Mouse (Mus musculus): Measurements from ENCODE around the gene Aph1a.
"Not testable (repeated sequence)": the region's sequence is repeated elsewhere in the genome, so short reads cannot be mapped to it uniquely, and the experiment has no call there.

Aph1a gene

DNA sequence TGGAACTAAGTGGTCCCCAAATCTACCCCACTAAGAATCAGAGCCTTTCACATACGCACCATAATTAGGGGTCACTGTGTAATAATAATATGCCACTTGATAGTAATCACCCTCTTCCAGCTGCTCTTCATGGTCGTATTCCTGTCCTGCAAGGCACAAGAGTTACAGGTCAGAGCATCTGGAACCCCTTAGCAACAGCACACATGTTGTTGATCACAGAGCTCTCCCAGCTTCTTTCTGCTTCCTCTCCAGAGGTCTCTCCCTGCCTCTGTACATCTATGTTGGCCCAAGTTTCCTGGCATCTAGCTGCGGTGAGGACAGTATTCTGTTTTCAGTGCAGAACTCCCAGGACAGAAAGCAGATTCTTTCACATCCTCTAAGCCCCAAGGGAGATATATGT lies 4.1 kb upstream of the Aph1a start:
- no peak for DNase-seq

DNA sequence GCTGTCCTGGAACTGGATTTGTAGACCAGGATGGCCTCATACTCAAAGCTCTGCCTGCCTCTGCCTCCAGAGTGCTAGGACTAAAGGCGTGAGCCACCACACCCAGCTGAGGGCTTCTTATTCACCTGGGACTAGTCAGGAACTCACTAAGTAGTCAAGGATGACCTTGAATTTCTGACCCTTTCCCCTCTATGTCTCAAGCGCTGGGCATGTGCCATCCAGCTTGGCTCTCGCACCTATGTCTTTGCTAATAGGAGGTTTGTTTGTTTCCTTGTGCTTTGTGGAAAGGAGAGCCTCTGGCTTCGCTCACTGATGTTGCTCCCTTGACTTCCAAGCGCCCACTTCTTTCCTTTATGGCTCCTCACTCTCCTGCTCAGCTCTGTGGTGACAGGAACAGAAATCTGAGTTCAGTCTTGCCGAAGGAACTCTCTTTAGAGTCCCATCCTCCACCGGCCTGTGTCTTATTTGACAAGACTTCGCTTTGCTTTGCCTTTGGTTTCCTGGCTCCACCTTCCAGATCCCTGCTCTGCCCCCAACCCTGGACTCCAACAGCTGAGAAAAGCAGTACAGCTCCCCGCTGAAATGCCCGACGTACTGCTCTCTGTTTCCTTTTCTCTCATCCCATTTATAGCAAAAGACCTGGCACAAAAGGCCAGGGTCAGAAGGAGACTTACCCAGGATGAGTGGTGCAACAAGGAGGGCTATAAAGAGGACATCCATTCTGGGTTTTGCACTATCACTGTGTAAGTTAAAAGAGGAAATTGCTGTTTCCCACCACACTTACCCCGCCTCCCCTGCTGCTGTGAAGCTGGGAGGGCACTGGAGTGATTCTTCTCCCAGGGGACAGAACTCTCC lies 2.3 kb upstream of the Aph1a start, which contains the start of gene BC028528:
Gene BC028528, minus strand, starts transcription at position 795 of the 855 bp plus-strand sequence.
- DNase-seq, result no peak

DNA sequence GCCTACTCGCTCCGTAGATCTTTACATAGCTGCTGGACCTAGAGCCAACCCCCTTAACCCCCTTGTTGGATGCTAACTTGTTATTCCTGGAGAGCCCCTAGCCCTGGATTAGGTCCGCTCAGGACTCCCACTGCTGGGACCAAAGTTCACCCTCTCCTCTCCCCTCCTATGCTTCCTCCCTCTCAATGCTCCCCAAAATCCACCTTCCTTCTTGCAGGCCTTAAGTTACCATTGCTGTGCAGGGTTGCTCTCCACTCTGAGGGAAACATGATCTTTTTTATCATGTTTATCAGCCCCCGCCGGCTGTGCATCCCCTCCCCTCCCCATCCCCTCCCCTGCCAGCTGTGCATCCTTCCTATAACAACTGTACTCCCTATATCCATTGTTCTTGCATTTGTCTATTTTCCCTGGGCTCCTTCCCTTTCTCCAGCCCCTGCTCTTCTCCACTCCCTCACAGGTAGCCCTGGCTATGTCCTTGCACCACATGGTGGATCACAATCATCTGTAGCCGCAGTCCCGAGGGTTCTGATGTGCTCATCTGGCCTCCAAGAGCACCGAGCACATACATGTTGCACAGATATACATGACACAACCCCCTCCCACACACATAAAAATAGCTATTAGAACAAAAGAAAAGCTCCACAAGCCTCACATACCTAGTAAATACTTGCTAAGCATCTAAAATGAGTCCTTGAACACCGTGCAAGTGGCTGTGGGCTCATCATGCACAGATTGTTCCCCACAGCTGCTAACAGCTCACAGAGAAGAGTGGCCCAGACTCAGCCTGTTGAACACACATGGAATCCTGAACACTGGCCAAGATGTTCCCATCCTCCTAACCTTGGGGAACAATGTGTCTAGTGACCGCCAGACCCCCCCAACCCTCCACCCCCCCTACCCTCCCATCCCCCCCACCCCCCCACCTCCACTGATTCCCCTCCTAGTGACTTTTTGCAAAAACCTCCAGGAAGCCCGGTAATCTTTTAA lies 1.4 kb upstream of the Aph1a start:
- DNase-seq, result no peak

- no peak for DNase-seq
These were observed 643 bp upstream of the Aph1a start for GRCm38 (mm10) chr3:95893126-95893525.

GRCm38 (mm10) chr3:95894317-95895160 lies 770 bp downstream of the Aph1a start:
- peak; percentile 61 to 65 for DNase-seq

DNA sequence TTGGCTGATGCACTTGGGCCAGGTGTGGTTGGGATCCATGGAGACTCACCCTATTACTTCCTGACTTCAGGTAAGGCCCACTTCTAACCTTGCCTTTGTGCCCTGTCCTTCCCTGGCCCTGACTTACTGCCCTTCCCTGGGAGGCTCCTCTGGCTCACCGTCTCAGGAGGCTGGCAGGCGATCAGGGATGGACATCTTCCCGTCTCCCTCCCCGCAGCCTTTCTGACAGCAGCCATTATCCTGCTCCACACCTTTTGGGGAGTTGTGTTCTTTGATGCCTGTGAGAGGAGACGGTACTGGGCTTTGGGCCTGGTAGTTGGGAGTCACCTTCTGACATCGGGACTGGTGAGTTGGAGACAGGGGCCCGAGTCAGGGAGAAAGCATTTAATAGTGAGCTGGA lies 1.7 kb downstream of the Aph1a start:
- DNase-seq, result not testable (repeated sequence)

DNA sequence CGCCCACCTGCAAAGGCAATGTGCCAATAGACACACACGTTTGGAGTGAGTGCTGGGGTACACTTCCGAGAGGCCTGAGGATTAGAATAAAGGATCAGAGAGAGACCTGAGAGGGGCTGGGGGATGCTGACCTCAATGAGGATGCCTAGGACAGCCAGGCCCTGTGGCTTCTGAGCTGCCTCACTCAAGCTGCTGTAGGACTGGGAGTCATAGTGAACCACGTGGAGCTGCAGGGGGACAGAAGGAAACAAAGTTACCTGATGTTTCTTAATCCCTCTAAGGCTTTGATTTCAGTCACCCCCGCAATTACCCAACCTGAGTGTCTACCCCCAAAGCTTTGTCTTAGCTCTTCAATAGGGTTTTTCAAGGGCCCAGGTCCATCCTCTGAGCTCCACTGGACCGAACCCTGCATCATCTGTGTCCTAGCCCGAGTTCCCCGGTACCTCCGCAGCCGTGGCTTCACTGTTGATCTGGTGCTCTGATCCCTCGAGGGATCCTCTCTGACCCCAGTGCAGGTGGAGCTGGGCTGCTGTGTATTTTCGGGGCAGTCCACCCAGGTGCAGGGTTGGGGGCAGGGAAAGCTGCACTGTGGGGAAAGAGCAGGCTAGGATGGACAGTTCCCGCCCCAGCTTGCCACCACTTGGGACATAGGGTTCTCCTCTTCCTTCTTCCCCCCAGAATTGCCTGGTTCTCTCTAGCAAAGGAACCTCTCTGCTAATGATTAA lies 6.2 kb downstream of the Aph1a start:
- no peak for DNase-seq

GRCm38 (mm10) chr3:95901616-95902372 lies 8.0 kb downstream of the Aph1a start:
- DNase-seq, result no peak

GRCm38 (mm10) chr3:95902373-95902625 lies 8.5 kb downstream of the Aph1a start:
- DNase-seq, result no peak

- no peak for DNase-seq
These were observed 8.9 kb downstream of the Aph1a start for GRCm38 (mm10) chr3:95902643-95903042.

- no peak for DNase-seq
These were observed 10.2 kb downstream of the Aph1a start for GRCm38 (mm10) chr3:95903753-95904502.

DNA sequence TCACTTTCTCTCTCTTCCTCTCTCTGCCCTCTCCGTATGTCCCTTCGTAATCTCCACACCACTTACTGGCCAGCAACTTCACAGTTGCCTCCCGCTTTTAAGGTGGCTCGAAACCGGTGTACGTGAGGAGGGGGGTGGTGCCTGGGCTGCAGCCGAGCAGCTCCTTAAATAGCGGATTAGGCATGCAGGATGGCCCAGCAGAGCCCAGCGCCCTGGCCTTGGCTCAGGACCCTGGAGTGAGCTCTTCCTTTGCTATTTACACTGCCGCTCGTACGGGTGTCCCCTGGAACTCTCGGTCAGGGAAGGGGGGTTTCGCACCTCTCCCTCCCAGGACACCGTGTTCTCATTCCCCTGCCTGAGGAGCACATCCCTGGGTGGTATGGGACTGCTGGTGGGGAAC lies 10.8 kb downstream of the Aph1a start, which contains the start of gene Car14:
Gene Car14, minus strand, starts transcription at position 124 of the 400 bp plus-strand sequence.
- DNase-seq, result peak in 1 of 2 experiments; percentile 29

GRCm38 (mm10) chr3:95905146-95905939 lies 11.6 kb downstream of the Aph1a start:
- peak in 1 of 2 experiments; percentile 58 for DNase-seq

DNA sequence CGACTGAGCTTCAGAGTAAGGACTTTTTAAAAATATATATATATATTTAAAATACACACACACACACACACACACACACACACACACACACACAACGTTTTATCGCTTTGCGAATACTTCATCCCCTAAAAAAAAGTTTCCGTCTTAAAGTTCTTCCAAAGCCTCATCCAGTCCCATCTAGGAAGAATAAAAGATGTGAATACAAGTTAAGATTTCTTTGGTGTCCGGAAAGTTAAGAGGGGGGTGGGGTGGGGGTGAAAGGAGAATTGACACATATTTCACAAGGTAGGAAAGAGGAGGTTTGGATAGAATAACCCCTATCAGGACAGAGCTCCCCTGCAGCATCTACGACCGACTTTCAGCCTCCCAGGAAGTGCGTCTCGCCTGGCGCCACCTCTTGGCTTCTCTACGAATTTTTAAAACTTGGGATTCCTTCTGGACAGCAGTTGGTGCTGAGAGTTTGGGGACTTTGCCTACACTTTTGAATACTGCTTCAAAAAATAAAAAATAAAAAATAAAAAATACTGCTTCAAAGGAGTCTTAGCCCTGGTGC lies 12.2 kb downstream of the Aph1a start:
- peak; percentile 42 to 61 for DNase-seq

DNA sequence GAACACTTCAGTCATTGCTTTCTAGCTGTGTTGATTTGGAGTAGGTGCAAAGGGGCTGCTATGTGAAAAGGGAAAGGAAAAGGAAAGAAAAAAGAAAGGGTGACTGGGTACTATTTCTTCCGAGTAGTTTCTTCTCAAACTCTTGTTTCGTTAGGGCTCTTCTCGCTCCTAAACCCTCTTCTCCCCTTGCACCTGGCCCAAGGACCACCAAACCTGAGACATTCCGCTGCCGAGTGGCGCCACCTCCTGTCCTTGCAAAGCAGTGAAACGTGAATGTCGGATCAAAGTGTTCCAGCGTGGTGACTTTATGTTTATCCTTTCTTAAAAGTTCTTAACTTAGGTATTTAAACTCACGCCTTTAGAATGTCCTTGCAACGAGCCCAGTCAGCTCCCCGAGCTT lies 13.1 kb downstream of the Aph1a start:
- DNase-seq, result peak; percentile 47 to 69

DNA sequence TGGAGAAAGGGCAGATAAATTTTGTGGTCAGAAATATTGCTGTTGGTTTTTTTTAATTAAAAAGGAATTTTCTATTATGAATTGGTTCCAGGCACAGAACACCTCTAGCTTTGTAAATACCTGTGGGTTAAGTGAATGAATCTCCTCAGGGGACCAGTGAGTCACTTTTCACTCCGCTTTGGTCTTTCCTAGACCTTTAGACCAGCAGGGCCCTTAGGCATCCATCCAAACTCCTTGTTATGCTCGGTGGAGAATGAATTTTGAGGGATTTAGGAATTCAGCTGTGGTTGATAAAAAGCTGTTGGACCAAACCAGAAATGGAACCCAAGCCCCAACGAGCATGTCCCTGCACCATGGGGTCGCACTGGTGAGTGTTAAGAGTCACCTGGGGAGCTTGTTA lies 13.8 kb downstream of the Aph1a start:
- no peak for DNase-seq

GRCm38 (mm10) chr3:95914706-95915105 lies 20.9 kb downstream of the Aph1a start:
- no peak for DNase-seq

DNA sequence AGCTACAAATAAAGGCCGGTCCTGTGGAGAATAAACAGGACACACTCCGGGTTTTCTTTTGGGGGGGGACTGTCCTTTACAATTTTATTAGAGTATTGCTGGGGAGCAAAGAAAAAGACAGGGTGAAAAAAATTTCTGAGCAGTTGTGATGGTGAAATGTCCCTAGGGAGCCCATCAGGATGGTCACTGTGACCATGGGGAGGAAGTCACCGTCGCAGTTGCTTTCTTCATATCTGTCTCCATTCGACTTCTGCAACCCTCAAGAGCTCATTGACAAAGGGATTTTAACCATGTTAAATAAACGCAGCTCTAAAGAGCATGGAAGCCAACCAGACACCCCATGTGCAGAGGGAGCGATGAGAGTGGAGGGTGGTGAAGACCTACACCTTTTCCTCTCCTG lies 23.0 kb downstream of the Aph1a start:
- DNase-seq, result no peak

- not testable (repeated sequence) for DNase-seq
These were observed 26.8 kb downstream of the Aph1a start for GRCm38 (mm10) chr3:95920532-95920931.

All from cerebellum, postnatal 25 days (tissue).